ENCODE assay signal across 11 mouse cellular contexts in the genomic region with DNA sequence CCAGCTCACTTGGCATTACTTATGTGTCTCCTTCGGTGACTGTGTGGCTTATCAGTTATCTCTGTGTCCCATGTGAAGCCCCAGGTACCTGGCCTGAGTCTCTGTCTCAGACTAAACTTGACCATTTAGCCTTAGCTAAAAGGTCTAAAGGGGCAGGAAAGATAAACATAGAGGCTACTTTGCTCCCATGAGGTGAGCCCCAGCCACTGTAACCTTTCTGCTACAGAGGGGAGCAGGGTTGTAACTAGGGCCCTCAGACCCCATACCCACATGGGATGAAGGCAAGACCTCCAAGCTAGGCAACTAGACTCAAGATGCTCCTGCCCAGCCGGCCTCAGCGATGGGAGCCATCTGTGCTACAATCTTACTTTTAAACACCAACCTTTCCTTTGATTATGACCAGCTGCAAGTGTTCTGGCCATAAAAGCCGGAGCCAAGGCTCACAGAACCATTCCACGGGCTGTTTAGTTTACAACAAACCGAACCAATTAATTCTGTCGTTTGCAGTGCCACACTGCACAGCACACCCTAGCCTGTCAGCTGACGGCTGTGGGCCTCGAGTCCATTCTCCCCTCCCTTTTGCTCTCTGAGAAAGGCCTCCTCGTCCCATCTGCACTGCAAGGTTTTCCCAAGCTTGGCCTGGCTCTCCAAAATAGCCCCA. TPM values are rescaled to one million over a fixed set of nuclear protein-coding genes. Genes with fewer than 3 reads are reported as not detected.
DNase-seq lines count a peak whose midpoint lies in the region; ATAC-seq and TF ChIP-seq lines count a peak whose summit lies in the region.
"Had no signal": no experiment of that assay in that cellular context is flagged by ENCODE, and none has a peak within 500 bp of the region (broad histone marks: within the 10 kb centered on the region; RNA-seq: fewer than 3 reads in every experiment).

No protein-coding gene starts in this region.

- ATAC-seq in forebrain, embryonic 16.5 days, result no peak
- ATAC-seq in forebrain, embryonic 11.5 days (replicated peaks; ENCODE audit: low FRiP score), result no peak
- ATAC-seq in hindbrain, embryonic 15.5 days (ENCODE audit: low FRiP score, low read depth), result no peak
- ATAC-seq in liver, embryonic 12.5 days, result no peak
- no peak for ATAC-seq in liver, postnatal 0 days
- ATAC-seq in limb, embryonic 11.5 days (ENCODE audit: insufficient number of reproducible peaks, low FRiP score, low TSS enrichment, low read depth), result no peak
- ATAC-seq: inflammation-experienced regulatory T-cells, adult 6 months had no signal

- 77% methylated on average over 10 of the region's 10 CpGs for WGBS in forebrain, embryonic 16.5 days
- 92% methylated on average over 10 of the region's 10 CpGs for WGBS in forebrain, embryonic 11.5 days
- WGBS in hindbrain, embryonic 15.5 days, result 83% methylated on average over 10 of the region's 10 CpGs
- 93% methylated on average over 10 of the region's 10 CpGs for WGBS in hindbrain, embryonic 10.5 days
- 68% methylated on average over 10 of the region's 10 CpGs for WGBS in liver, embryonic 12.5 days (ENCODE audit: insufficient replicate concordance)
- WGBS in liver, postnatal 0 days (ENCODE audit: insufficient replicate concordance), result 71% methylated on average over 10 of the region's 10 CpGs
- 35% methylated on average over 10 of the region's 10 CpGs for WGBS in limb, embryonic 11.5 days

- TF ChIP-seq EP300 in liver, postnatal 0 days (IDR thresholded peaks at IDR 0.05; ENCODE audit: low read depth), result no peak

- no peaks in the 10 kb centered on the region for H3K9me3 ChIP-seq in forebrain, embryonic 16.5 days (ENCODE audit: control insufficient read depth, low read length)
- H3K9me3 ChIP-seq in forebrain, embryonic 11.5 days (ENCODE audit: control insufficient read depth, low read length), result no peaks in the 10 kb centered on the region
- H3K9me3 ChIP-seq in hindbrain, embryonic 15.5 days, result no peaks in the 10 kb centered on the region
- no peaks in the 10 kb centered on the region for H3K9me3 ChIP-seq in hindbrain, embryonic 10.5 days
- H3K9me3 ChIP-seq in liver, embryonic 12.5 days (replicated peaks), result no peaks in the 10 kb centered on the region
- no peaks in the 10 kb centered on the region for H3K9me3 ChIP-seq in liver, postnatal 0 days (ENCODE audit: low read length)
- H3K9me3 ChIP-seq in limb, embryonic 11.5 days (ENCODE audit: control insufficient read depth, low read length), result no peaks in the 10 kb centered on the region
- H3K9me3 ChIP-seq: liver, embryonic 13.5 days had no signal

- peaks cover 14% of the 10 kb centered on the region for H3K4me1 ChIP-seq in forebrain, embryonic 16.5 days (replicated peaks; ENCODE audit: control insufficient read depth, insufficient read depth, low read length)
- no peaks in the 10 kb centered on the region for H3K4me1 ChIP-seq in forebrain, embryonic 11.5 days (replicated peaks; ENCODE audit: control insufficient read depth, insufficient read depth, low read length)
- peaks cover 11% of the 10 kb centered on the region; the same call in 1 of the 2 replicates for H3K4me1 ChIP-seq in hindbrain, embryonic 15.5 days (replicated peaks)
- 0 out of 2 replicates have a peak, but pooled peaks cover 4% of the 10 kb centered on the region for H3K4me1 ChIP-seq in hindbrain, embryonic 10.5 days (replicated peaks)
- peaks cover 52% of the 10 kb centered on the region for H3K4me1 ChIP-seq in liver, embryonic 12.5 days
- no peaks in the 10 kb centered on the region; the same call in 1 of the 2 replicates for H3K4me1 ChIP-seq in liver, postnatal 0 days (ENCODE audit: insufficient read depth)
- peaks cover 3% of the 10 kb centered on the region; the same call in 1 of the 2 replicates for H3K4me1 ChIP-seq in limb, embryonic 11.5 days (ENCODE audit: control insufficient read depth, insufficient read depth, low read length)

- H3K9ac ChIP-seq in forebrain, embryonic 16.5 days (replicated peaks; ENCODE audit: low read depth, low read length), result no peak overlapping the region
- no peak overlapping the region for H3K9ac ChIP-seq in forebrain, embryonic 11.5 days (ENCODE audit: low read length)
- no peak overlapping the region for H3K9ac ChIP-seq in hindbrain, embryonic 15.5 days
- no peak overlapping the region for H3K9ac ChIP-seq in liver, embryonic 12.5 days
- H3K9ac ChIP-seq in liver, postnatal 0 days (replicated peaks), result no peak overlapping the region
- H3K9ac ChIP-seq in limb, embryonic 11.5 days (ENCODE audit: low read length), result no peak overlapping the region
- H3K9ac ChIP-seq: liver, embryonic 13.5 days had no signal

- H3K4me2 ChIP-seq in forebrain, embryonic 16.5 days (ENCODE audit: low read length), result no peak overlapping the region
- H3K4me2 ChIP-seq in forebrain, embryonic 11.5 days (ENCODE audit: low read depth, low read length, severe bottlenecking), result no peak overlapping the region
- H3K4me2 ChIP-seq in hindbrain, embryonic 15.5 days, result no peak overlapping the region
- H3K4me2 ChIP-seq in liver, embryonic 12.5 days, result peak overlapping the region; percentile 9; the same call in 1 of the 2 replicates
- no peak overlapping the region for H3K4me2 ChIP-seq in liver, postnatal 0 days (ENCODE audit: low read depth, low read length)
- no peak overlapping the region for H3K4me2 ChIP-seq in limb, embryonic 11.5 days (ENCODE audit: low read depth, severe bottlenecking)
- H3K4me2 ChIP-seq: liver, embryonic 13.5 days had no signal

- peak overlapping the region; percentile 33; the same call in 1 of the 2 replicates for H3K27ac ChIP-seq in forebrain, embryonic 16.5 days (ENCODE audit: low read length)
- no peak overlapping the region for H3K27ac ChIP-seq in forebrain, embryonic 11.5 days (ENCODE audit: low read depth, low read length)
- peak overlapping the region; percentile 43; the same call in 1 of the 2 replicates for H3K27ac ChIP-seq in hindbrain, embryonic 15.5 days (replicated peaks)
- H3K27ac ChIP-seq in hindbrain, embryonic 10.5 days, result no peak overlapping the region
- no peak overlapping the region for H3K27ac ChIP-seq in liver, embryonic 12.5 days
- H3K27ac ChIP-seq in liver, postnatal 0 days (ENCODE audit: low read depth), result no peak overlapping the region
- 0 out of 2 replicates have a peak overlapping the region, but pooled peaks have one; percentile 25 for H3K27ac ChIP-seq in limb, embryonic 11.5 days (replicated peaks; ENCODE audit: low read depth, low read length)
- H3K27ac ChIP-seq: liver, embryonic 13.5 days had no signal

- H3K36me3 ChIP-seq in forebrain, embryonic 16.5 days (ENCODE audit: control insufficient read depth, insufficient read depth), result peaks cover 10% of the 10 kb centered on the region
- peaks cover 3% of the 10 kb centered on the region; the same call in 1 of the 2 replicates for H3K36me3 ChIP-seq in forebrain, embryonic 11.5 days (ENCODE audit: control insufficient read depth, insufficient read depth, low read length)
- H3K36me3 ChIP-seq in hindbrain, embryonic 15.5 days, result peaks cover 32% of the 10 kb centered on the region
- H3K36me3 ChIP-seq in hindbrain, embryonic 10.5 days, result peaks cover 76% of the 10 kb centered on the region
- H3K36me3 ChIP-seq in liver, embryonic 12.5 days, result peaks cover 37% of the 10 kb centered on the region
- peaks cover 17% of the 10 kb centered on the region; the same call in 1 of the 2 replicates for H3K36me3 ChIP-seq in liver, postnatal 0 days (replicated peaks; ENCODE audit: insufficient read depth, low read length)
- H3K36me3 ChIP-seq in limb, embryonic 11.5 days (ENCODE audit: control insufficient read depth, insufficient read depth, low read length), result peaks cover 13% of the 10 kb centered on the region

- no peak for TF ChIP-seq CTCF in liver, postnatal 0 days (IDR thresholded peaks at IDR 0.05; ENCODE audit: low read depth)

- no peaks in the 10 kb centered on the region for H3K27me3 ChIP-seq in forebrain, embryonic 16.5 days (replicated peaks; ENCODE audit: control insufficient read depth, insufficient read depth, low read length)
- no peaks in the 10 kb centered on the region for H3K27me3 ChIP-seq in forebrain, embryonic 11.5 days (ENCODE audit: control insufficient read depth, insufficient read depth, low read length)
- H3K27me3 ChIP-seq in hindbrain, embryonic 15.5 days, result no peaks in the 10 kb centered on the region
- H3K27me3 ChIP-seq in hindbrain, embryonic 10.5 days (ENCODE audit: insufficient read depth, poor library complexity, severe bottlenecking), result no peaks in the 10 kb centered on the region
- no peaks in the 10 kb centered on the region for H3K27me3 ChIP-seq in liver, embryonic 12.5 days (replicated peaks)
- no peaks in the 10 kb centered on the region for H3K27me3 ChIP-seq in liver, postnatal 0 days (ENCODE audit: insufficient read depth, low read length)
- no peaks in the 10 kb centered on the region for H3K27me3 ChIP-seq in limb, embryonic 11.5 days (ENCODE audit: control insufficient read depth, insufficient read depth, low read length)
- H3K27me3 ChIP-seq: liver, embryonic 13.5 days had no signal

- DNase-seq in forebrain, embryonic 11.5 days (ENCODE audit: low spot score), result no peak
- no peak for DNase-seq in hindbrain, embryonic 10.5 days (ENCODE audit: low spot score)
- DNase-seq in liver, postnatal 0 days, result no peak
- no peak for DNase-seq in limb, embryonic 11.5 days (ENCODE audit: low spot score)
- no peak for DNase-seq in spleen, postnatal 36 days (ENCODE audit: low spot score in 2 of 2)
- DNase-seq: embryo, embryonic 11 days; liver, embryonic 13.5 days had no signal

- no peak overlapping the region for H3K4me3 ChIP-seq in forebrain, embryonic 16.5 days (replicated peaks; ENCODE audit: low read length)
- H3K4me3 ChIP-seq in forebrain, embryonic 11.5 days (ENCODE audit: low read depth, low read length), result no peak overlapping the region
- no peak overlapping the region for H3K4me3 ChIP-seq in hindbrain, embryonic 15.5 days
- H3K4me3 ChIP-seq in hindbrain, embryonic 10.5 days, result no peak overlapping the region
- H3K4me3 ChIP-seq in liver, embryonic 12.5 days, result no peak overlapping the region
- H3K4me3 ChIP-seq in liver, postnatal 0 days (ENCODE audit: low read depth, low read length), result no peak overlapping the region
- H3K4me3 ChIP-seq in limb, embryonic 11.5 days (ENCODE audit: low read depth, low read length), result no peak overlapping the region
- H3K4me3 ChIP-seq: liver, embryonic 13.5 days had no signal

RNA-seq across cellular contexts. Expression of gene AI413582, which starts 9.7 kb away (rescaled TPM):
- 31.9 and 49.8 TPM in 2 replicates for polyA plus RNA-seq in forebrain, embryonic 16.5 days (2015; fragmentation: Nextera tagmentation; extraction: Ambion mirVana)
- 14.6 and 16.7 TPM in 2 replicates for polyA plus RNA-seq in forebrain, embryonic 11.5 days (2014; fragmentation: Nextera tagmentation; extraction: Ambion mirVana)
- 67.4 and 71.9 TPM in 2 replicates for polyA plus RNA-seq in hindbrain, embryonic 15.5 days (2015; fragmentation: Nextera tagmentation; extraction: Ambion mirVana)
- 19.1 and 23.9 TPM in 2 replicates for polyA plus RNA-seq in hindbrain, embryonic 10.5 days (2016; fragmentation: Nextera tagmentation; extraction: Ambion mirVana)
- polyA plus RNA-seq in liver, embryonic 12.5 days (2016; fragmentation: Nextera tagmentation; extraction: Ambion mirVana), result 14.1 and 16.8 TPM in 2 replicates
- 15.0 and 16.7 TPM in 2 replicates for polyA plus RNA-seq in liver, postnatal 0 days (2015; fragmentation: Nextera tagmentation; extraction: Ambion mirVana)
- polyA plus RNA-seq in limb, embryonic 11.5 days (2014; fragmentation: Nextera tagmentation; extraction: Ambion mirVana), result 11.0 and 11.4 TPM in 2 replicates

RNA-seq across cellular contexts. Expression of gene Hmga1, which starts 18.9 kb away (rescaled TPM):
- 107 and 113 TPM in 2 replicates for polyA plus RNA-seq in forebrain, embryonic 16.5 days (2015; fragmentation: Nextera tagmentation; extraction: Ambion mirVana)
- 427 and 461 TPM in 2 replicates for polyA plus RNA-seq in forebrain, embryonic 11.5 days (2014; fragmentation: Nextera tagmentation; extraction: Ambion mirVana)
- 134 and 149 TPM in 2 replicates for polyA plus RNA-seq in hindbrain, embryonic 15.5 days (2015; fragmentation: Nextera tagmentation; extraction: Ambion mirVana)
- 541 and 748 TPM in 2 replicates for polyA plus RNA-seq in hindbrain, embryonic 10.5 days (2016; fragmentation: Nextera tagmentation; extraction: Ambion mirVana)
- 295 and 306 TPM in 2 replicates for polyA plus RNA-seq in liver, embryonic 12.5 days (2016; fragmentation: Nextera tagmentation; extraction: Ambion mirVana)
- polyA plus RNA-seq in liver, postnatal 0 days (2015; fragmentation: Nextera tagmentation; extraction: Ambion mirVana), result 64.0 and 64.9 TPM in 2 replicates
- polyA plus RNA-seq in limb, embryonic 11.5 days (2014; fragmentation: Nextera tagmentation; extraction: Ambion mirVana), result 653 and 658 TPM in 2 replicates

RNA-seq across cellular contexts. Expression of gene Nudt3, which starts 48.0 kb away (rescaled TPM):
- polyA plus RNA-seq in forebrain, embryonic 16.5 days (2015; fragmentation: Nextera tagmentation; extraction: Ambion mirVana), result 272 and 293 TPM in 2 replicates
- 50.5 and 56.8 TPM in 2 replicates for polyA plus RNA-seq in forebrain, embryonic 11.5 days (2014; fragmentation: Nextera tagmentation; extraction: Ambion mirVana)
- polyA plus RNA-seq in hindbrain, embryonic 15.5 days (2015; fragmentation: Nextera tagmentation; extraction: Ambion mirVana), result 247 and 265 TPM in 2 replicates
- polyA plus RNA-seq in hindbrain, embryonic 10.5 days (2016; fragmentation: Nextera tagmentation; extraction: Ambion mirVana), result 90.6 and 145 TPM in 2 replicates
- 51.2 and 53.9 TPM in 2 replicates for polyA plus RNA-seq in liver, embryonic 12.5 days (2016; fragmentation: Nextera tagmentation; extraction: Ambion mirVana)
- polyA plus RNA-seq in liver, postnatal 0 days (2015; fragmentation: Nextera tagmentation; extraction: Ambion mirVana), result 17.9 and 20.2 TPM in 2 replicates
- 29.7 and 42.2 TPM in 2 replicates for polyA plus RNA-seq in limb, embryonic 11.5 days (2014; fragmentation: Nextera tagmentation; extraction: Ambion mirVana)

RNA-seq across cellular contexts. Expression of gene Grm4, which starts 54.0 kb away (rescaled TPM):
- polyA plus RNA-seq in forebrain, embryonic 16.5 days (2015; fragmentation: Nextera tagmentation; extraction: Ambion mirVana), result 3.0 and 4.0 TPM in 2 replicates
- polyA plus RNA-seq in forebrain, embryonic 11.5 days (2014; fragmentation: Nextera tagmentation; extraction: Ambion mirVana), result 0.99 and 1.3 TPM in 2 replicates
- 8.7 TPM in 2 replicates for polyA plus RNA-seq in hindbrain, embryonic 15.5 days (2015; fragmentation: Nextera tagmentation; extraction: Ambion mirVana)
- 2.2 and 4.2 TPM in 2 replicates for polyA plus RNA-seq in hindbrain, embryonic 10.5 days (2016; fragmentation: Nextera tagmentation; extraction: Ambion mirVana)
- polyA plus RNA-seq in liver, embryonic 12.5 days (2016; fragmentation: Nextera tagmentation; extraction: Ambion mirVana), result 0.05 TPM in 1 of 2 replicates, not detected in the other
- not detected in 2 replicates for polyA plus RNA-seq in liver, postnatal 0 days (2015; fragmentation: Nextera tagmentation; extraction: Ambion mirVana)
- 0.21 and 0.23 TPM in 2 replicates for polyA plus RNA-seq in limb, embryonic 11.5 days (2014; fragmentation: Nextera tagmentation; extraction: Ambion mirVana)
- polyA plus RNA-seq: liver, embryonic 13.5 days had no signal

RNA-seq across cellular contexts. Expression of gene RPS10-NUDT3, which starts 59.8 kb away (rescaled TPM):
- not detected in 2 replicates for polyA plus RNA-seq in forebrain, embryonic 16.5 days (2015; fragmentation: Nextera tagmentation; extraction: Ambion mirVana)
- not detected in 2 replicates for polyA plus RNA-seq in forebrain, embryonic 11.5 days (2014; fragmentation: Nextera tagmentation; extraction: Ambion mirVana)
- polyA plus RNA-seq in hindbrain, embryonic 15.5 days (2015; fragmentation: Nextera tagmentation; extraction: Ambion mirVana), result not detected in 2 replicates
- 0.86 TPM in 1 of 2 replicates, not detected in the other for polyA plus RNA-seq in hindbrain, embryonic 10.5 days (2016; fragmentation: Nextera tagmentation; extraction: Ambion mirVana)
- polyA plus RNA-seq in liver, embryonic 12.5 days (2016; fragmentation: Nextera tagmentation; extraction: Ambion mirVana), result not detected in 2 replicates
- polyA plus RNA-seq in liver, postnatal 0 days (2015; fragmentation: Nextera tagmentation; extraction: Ambion mirVana), result not detected in 2 replicates
- polyA plus RNA-seq in limb, embryonic 11.5 days (2014; fragmentation: Nextera tagmentation; extraction: Ambion mirVana), result not detected in 2 replicates
- polyA plus RNA-seq: inflammation-experienced regulatory T-cells, adult 6 months; liver, embryonic 13.5 days had no signal

Comparison
In these comparisons a context has a peak if more than half of its experiments do, and no peak if none do; other contexts are left out.
1. H3K27ac ChIP-seq: peak in forebrain, embryonic 16.5 days (single experiment), hindbrain, embryonic 15.5 days (single experiment) and limb, embryonic 11.5 days (single experiment); none in forebrain, embryonic 11.5 days (single experiment), hindbrain, embryonic 10.5 days (single experiment), liver, embryonic 12.5 days (single experiment) and liver, postnatal 0 days (single experiment).